Mouse (Mus musculus): ENCODE results near the gene Bcas3. TPM values are rescaled to one million over a fixed set of nuclear protein-coding genes. Genes with fewer than 3 reads are reported as not detected.

Bcas3 gene
- total and polyA plus RNA-seq, 3 experiments = 20.1 to 61.0 (median 41.3) TPM

GRCm38 (mm10) chr11:85672881-85673475 is 320.0 kb downstream of the Bcas3 start:
- ATAC-seq (ENCODE audit: extremely low read depth, insufficient number of reproducible peaks, low FRiP score, poor library complexity, severe bottlenecking) (no peak), DNase-seq (ENCODE audit: low spot score) (no peak)
- H3K36me3 ChIP-seq (replicated peaks) = no peaks in the 10 kb centered on the region
- TF ChIP-seq POLR2AphosphoS5 (IDR thresholded peaks at IDR 0.05; ENCODE audit: insufficient replicate concordance, low read depth, low read length) (no peak), TAL1 (conservative IDR thresholded peaks at IDR 0.05; ENCODE audit: low read depth, low read length) (no peak), CTCF (IDR thresholded peaks at IDR 0.05; ENCODE audit: low read depth, low read length) (no peak), GATA2 (IDR thresholded peaks at IDR 0.05; ENCODE audit: borderline replicate concordance, low read depth, low read length) (no peak), GATA1 (IDR thresholded peaks at IDR 0.05; ENCODE audit: borderline replicate concordance, low read length) (no peak)
- H3K4me3 ChIP-seq (ENCODE audit: low read depth, low read length) = no peak overlapping the region
- H3K27me3 ChIP-seq (ENCODE audit: insufficient read depth, low read length) = peaks cover 25% of the 10 kb centered on the region
- 0 out of 2 replicates have a peak, but pooled peaks cover 2% of the 10 kb centered on the region for H3K4me1 ChIP-seq (ENCODE audit: insufficient read depth, low read depth, low read length)
- H3K9me3 ChIP-seq (replicated peaks) = no peaks in the 10 kb centered on the region

GRCm38 (mm10) chr11:85675244-85675643 is 322.3 kb downstream of the Bcas3 start:
- Histone ChIP-seq H3K27me3 (ENCODE audit: insufficient read depth, low read length) (peaks cover 30% of the 10 kb centered on the region), H3K36me3 (replicated peaks) (no peaks in the 10 kb centered on the region), H3K4me1 (ENCODE audit: insufficient read depth, low read depth, low read length) (0 out of 2 replicates have a peak, but pooled peaks cover 2% of the 10 kb centered on the region), H3K9me3 (replicated peaks) (no peaks in the 10 kb centered on the region), H3K4me3 (ENCODE audit: low read depth, low read length) (no peak overlapping the region)
- DNase-seq (ENCODE audit: low spot score) (no peak), ATAC-seq (ENCODE audit: extremely low read depth, insufficient number of reproducible peaks, low FRiP score, poor library complexity, severe bottlenecking) (no peak)
- TF ChIP-seq POLR2AphosphoS5 (IDR thresholded peaks at IDR 0.05; ENCODE audit: insufficient replicate concordance, low read depth, low read length) = no peak
- TF ChIP-seq GATA2 (IDR thresholded peaks at IDR 0.05; ENCODE audit: borderline replicate concordance, low read depth, low read length) = no peak
- no peak for TF ChIP-seq TAL1 (conservative IDR thresholded peaks at IDR 0.05; ENCODE audit: low read depth, low read length)
- no peak for TF ChIP-seq CTCF (IDR thresholded peaks at IDR 0.05; ENCODE audit: low read depth, low read length)
- TF ChIP-seq GATA1 (IDR thresholded peaks at IDR 0.05; ENCODE audit: borderline replicate concordance, low read length) = no peak

- TF ChIP-seq GATA2 (IDR thresholded peaks at IDR 0.05; ENCODE audit: borderline replicate concordance, low read depth, low read length) (no peak), GATA1 (IDR thresholded peaks at IDR 0.05; ENCODE audit: borderline replicate concordance, low read length) (no peak), POLR2AphosphoS5 (IDR thresholded peaks at IDR 0.05; ENCODE audit: insufficient replicate concordance, low read depth, low read length) (no peak), TAL1 (conservative IDR thresholded peaks at IDR 0.05; ENCODE audit: low read depth, low read length) (no peak), CTCF (IDR thresholded peaks at IDR 0.05; ENCODE audit: low read depth, low read length) (no peak)
- H3K9me3 ChIP-seq (replicated peaks) = no peaks in the 10 kb centered on the region
- no peaks in the 10 kb centered on the region for H3K36me3 ChIP-seq (replicated peaks)
- H3K27me3 ChIP-seq (ENCODE audit: insufficient read depth, low read length) = peaks cover 27% of the 10 kb centered on the region
- ATAC-seq (ENCODE audit: extremely low read depth, insufficient number of reproducible peaks, low FRiP score, poor library complexity, severe bottlenecking) (no peak), DNase-seq (ENCODE audit: low spot score) (no peak)
- H3K4me1 ChIP-seq (ENCODE audit: insufficient read depth, low read depth, low read length) = 0 out of 2 replicates have a peak, but pooled peaks cover 2% of the 10 kb centered on the region
- no peak overlapping the region for H3K4me3 ChIP-seq (ENCODE audit: low read depth, low read length)
Measured at GRCm38 (mm10) chr11:85676357-85677004, 323.5 kb downstream of the Bcas3 start.

- DNase-seq (ENCODE audit: low spot score) (no peak), ATAC-seq (ENCODE audit: extremely low read depth, insufficient number of reproducible peaks, low FRiP score, poor library complexity, severe bottlenecking) (no peak)
- TF ChIP-seq GATA1 (IDR thresholded peaks at IDR 0.05; ENCODE audit: borderline replicate concordance, low read length) = no peak
- no peak for TF ChIP-seq POLR2AphosphoS5 (IDR thresholded peaks at IDR 0.05; ENCODE audit: insufficient replicate concordance, low read depth, low read length)
- TF ChIP-seq CTCF (IDR thresholded peaks at IDR 0.05; ENCODE audit: low read depth, low read length) = no peak
- no peak for TF ChIP-seq TAL1 (conservative IDR thresholded peaks at IDR 0.05; ENCODE audit: low read depth, low read length)
- TF ChIP-seq GATA2 (IDR thresholded peaks at IDR 0.05; ENCODE audit: borderline replicate concordance, low read depth, low read length) = no peak
- no peaks in the 10 kb centered on the region for H3K4me1 ChIP-seq (ENCODE audit: insufficient read depth, low read depth, low read length)
- no peaks in the 10 kb centered on the region for H3K36me3 ChIP-seq (replicated peaks)
- H3K4me3 ChIP-seq (ENCODE audit: low read depth, low read length) = no peak overlapping the region
- no peaks in the 10 kb centered on the region for H3K9me3 ChIP-seq (replicated peaks)
- H3K27me3 ChIP-seq (ENCODE audit: insufficient read depth, low read length) = peaks cover 27% of the 10 kb centered on the region
Measured at GRCm38 (mm10) chr11:85678666-85679065, 325.7 kb downstream of the Bcas3 start.

- no peak overlapping the region for H3K4me3 ChIP-seq (ENCODE audit: low read depth, low read length)
- no peaks in the 10 kb centered on the region for H3K9me3 ChIP-seq (replicated peaks)
- ATAC-seq (ENCODE audit: extremely low read depth, insufficient number of reproducible peaks, low FRiP score, poor library complexity, severe bottlenecking) = no peak
- H3K4me1 ChIP-seq (ENCODE audit: insufficient read depth, low read depth, low read length) = no peaks in the 10 kb centered on the region; the same call in 1 of the 2 replicates
- no peaks in the 10 kb centered on the region for H3K36me3 ChIP-seq (replicated peaks)
- H3K27me3 ChIP-seq (ENCODE audit: insufficient read depth, low read length) = peaks cover 19% of the 10 kb centered on the region
- no peak for DNase-seq (ENCODE audit: low spot score)
- TF ChIP-seq CTCF (IDR thresholded peaks at IDR 0.05; ENCODE audit: low read depth, low read length) (no peak), GATA1 (IDR thresholded peaks at IDR 0.05; ENCODE audit: borderline replicate concordance, low read length) (no peak), TAL1 (conservative IDR thresholded peaks at IDR 0.05; ENCODE audit: low read depth, low read length) (no peak), POLR2AphosphoS5 (IDR thresholded peaks at IDR 0.05; ENCODE audit: insufficient replicate concordance, low read depth, low read length) (no peak), GATA2 (IDR thresholded peaks at IDR 0.05; ENCODE audit: borderline replicate concordance, low read depth, low read length) (no peak)
Measured at GRCm38 (mm10) chr11:85681580-85682419, 328.8 kb downstream of the Bcas3 start.

Data from G1E (cell line).